Mouse (Mus musculus) neural tube, embryonic 13.5 days (tissue): Measurements from ENCODE around the gene Ppp4r2. TPM values are rescaled to one million over a fixed set of nuclear protein-coding genes. Genes with fewer than 3 reads are reported as not detected.
"Not testable (repeated sequence)": the region's sequence is repeated elsewhere in the genome, so short reads cannot be mapped to it uniquely, and the experiment has no call there.

Experiments
- ATAC-seq: fragments of 200-750 bp; cut with Nextera tagmentation; 2 replicates; pipeline ENCODE4 v1.8.0; 2017; ENCODE audit warnings: low read depth, mild to moderate bottlenecking, moderate TSS enrichment, moderate library complexity
- H3K27ac ChIP-seq: fragments of 300-500 bp; sonication (generic); replicated peaks from 2 replicates; pipeline ENCODE4 v1.5.1; 2015; ENCODE audit warnings: moderate library complexity, mild to moderate bottlenecking, inconsistent platforms
- H3K27me3 ChIP-seq: fragments of 300-500 bp; sonication (generic); 2 replicates; pipeline ENCODE4 v1.6.1; 2015; ENCODE audit warnings: mild to moderate bottlenecking, inconsistent platforms
- H3K36me3 ChIP-seq: fragments of 300-500 bp; sonication (generic); 2 replicates; pipeline ENCODE4 v1.6.1; 2015; ENCODE audit warnings: mild to moderate bottlenecking, inconsistent platforms
- H3K4me1 ChIP-seq: fragments of 300-500 bp; sonication (generic); replicated peaks from 2 replicates; pipeline ENCODE4 v1.6.1; 2015; ENCODE audit warnings: inconsistent platforms
- H3K4me2 ChIP-seq: fragments of 300-500 bp; sonication (generic); 2 replicates; pipeline ENCODE4 v1.6.1; 2015; ENCODE audit warnings: inconsistent platforms, mild to moderate bottlenecking, moderate library complexity
- H3K4me3 ChIP-seq: fragments of 300-500 bp; sonication (generic); 2 replicates; pipeline ENCODE4 v1.5.1; 2015; ENCODE audit warnings: mild to moderate bottlenecking, inconsistent platforms
- H3K9ac ChIP-seq: fragments of 300-500 bp; sonication (generic); 2 replicates; pipeline ENCODE4 v1.6.1; 2015; ENCODE audit warnings: moderate library complexity, mild to moderate bottlenecking, inconsistent platforms
- H3K9me3 ChIP-seq: fragments of 300-500 bp; sonication (generic); 2 replicates; pipeline ENCODE4 v1.6.1; 2016; ENCODE audit warnings: inconsistent platforms
- WGBS: fragments of 180-500 bp; shearing (Covaris S2); methylation state at CpG from one replicate; pipeline ENCODE4 v1.1.7; 2015; 5-methylcytosine and 5-hydroxymethylcytosine counted together
- polyA plus RNA-seq: library from polyadenylated mRNA; unstranded; fragments of >200 nt; fragmentation: Nextera tagmentation; extraction: Ambion mirVana; gene quantifications from 2 replicates; pipeline ENCODE4 v1.2.1, GENCODE M21; 2015

The Ppp4r2 gene
- polyA plus RNA-seq, 1 experiment from 2014 or later, result 17.2 TPM

GRCm38 (mm10) chr6:100834489-100835160 lies 1.2 kb downstream of the Ppp4r2 start:
- 43% methylated on average over 9 of the region's 9 CpGs for WGBS
- H3K9ac ChIP-seq, result peak overlapping the region; percentile 91
- no peak overlapping the region for H3K27ac ChIP-seq
- H3K9me3 ChIP-seq, result no peaks in the 10 kb centered on the region
- ATAC-seq, result no peak
- peaks cover 41% of the 10 kb centered on the region for H3K36me3 ChIP-seq
- peak overlapping the region; percentile 84 for H3K4me3 ChIP-seq
- H3K27me3 ChIP-seq, result no peaks in the 10 kb centered on the region
- peak overlapping the region; percentile 62 for H3K4me2 ChIP-seq
- H3K4me1 ChIP-seq, result peaks cover 40% of the 10 kb centered on the region

GRCm38 (mm10) chr6:100845058-100845457 lies 11.6 kb downstream of the Ppp4r2 start:
- no peaks in the 10 kb centered on the region for H3K4me1 ChIP-seq
- WGBS, result 95% methylated on average over 4 of the region's 4 CpGs
- H3K27me3 ChIP-seq, result no peaks in the 10 kb centered on the region
- H3K4me3 ChIP-seq, result no peak overlapping the region
- no peak overlapping the region for H3K9ac ChIP-seq
- no peak overlapping the region for H3K27ac ChIP-seq
- ATAC-seq, result no peak
- no peak overlapping the region for H3K4me2 ChIP-seq
- H3K36me3 ChIP-seq, result peaks cover 58% of the 10 kb centered on the region
- no peaks in the 10 kb centered on the region for H3K9me3 ChIP-seq

GRCm38 (mm10) chr6:100847264-100847663 lies 13.8 kb downstream of the Ppp4r2 start:
- H3K27me3 ChIP-seq, result no peaks in the 10 kb centered on the region
- ATAC-seq, result no peak
- H3K36me3 ChIP-seq, result peaks cover 45% of the 10 kb centered on the region
- H3K9ac ChIP-seq, result no peak overlapping the region
- H3K4me2 ChIP-seq, result no peak overlapping the region
- no peaks in the 10 kb centered on the region for H3K9me3 ChIP-seq
- no peak overlapping the region for H3K4me3 ChIP-seq
- no peaks in the 10 kb centered on the region for H3K4me1 ChIP-seq
- no peak overlapping the region for H3K27ac ChIP-seq
- 92% methylated on average over 5 of the region's 5 CpGs for WGBS

- Histone ChIP-seq H3K27ac (no peak overlapping the region), H3K9me3 (no peaks in the 10 kb centered on the region)
- WGBS, result 94% methylated on average over 9 of the region's 9 CpGs
These were observed 15.4 kb downstream of the Ppp4r2 start for GRCm38 (mm10) chr6:100848682-100849375.

GRCm38 (mm10) chr6:100850671-100851081 lies 17.3 kb downstream of the Ppp4r2 start:
- Histone ChIP-seq H3K27ac (no peak overlapping the region), H3K9me3 (no peaks in the 10 kb centered on the region), H3K4me3 (no peak overlapping the region), H3K4me2 (no peak overlapping the region), H3K36me3 (peaks cover 34% of the 10 kb centered on the region; the same call in 1 of the 2 replicates), H3K9ac (no peak overlapping the region), H3K27me3 (no peaks in the 10 kb centered on the region), H3K4me1 (no peaks in the 10 kb centered on the region)
- ATAC-seq, result no peak
- WGBS, result 93% methylated on average over 9 of the region's 9 CpGs

More at GRCm38 (mm10) chr6:100848682-100849375, 15.4 kb downstream of the Ppp4r2 start:
- no peak overlapping the region for H3K4me2 ChIP-seq
- no peaks in the 10 kb centered on the region for H3K27me3 ChIP-seq
- no peaks in the 10 kb centered on the region for H3K4me1 ChIP-seq
- peaks cover 31% of the 10 kb centered on the region for H3K36me3 ChIP-seq
- H3K4me3 ChIP-seq, result no peak overlapping the region
- no peak for ATAC-seq
- H3K9ac ChIP-seq, result no peak overlapping the region

- no peak overlapping the region for H3K27ac ChIP-seq
- H3K27me3 ChIP-seq, result no peaks in the 10 kb centered on the region
- H3K9ac ChIP-seq, result no peak overlapping the region
- no peak for ATAC-seq
- H3K4me1 ChIP-seq, result no peaks in the 10 kb centered on the region
- no peak overlapping the region for H3K4me2 ChIP-seq
- no peak overlapping the region for H3K4me3 ChIP-seq
- H3K36me3 ChIP-seq, result peaks cover 36% of the 10 kb centered on the region; the same call in 1 of the 2 replicates
- 91% methylated on average over 5 of the region's 5 CpGs for WGBS
- H3K9me3 ChIP-seq, result no peaks in the 10 kb centered on the region
These were observed 17.7 kb downstream of the Ppp4r2 start for GRCm38 (mm10) chr6:100851083-100851482.

GRCm38 (mm10) chr6:100865321-100865720 lies 31.9 kb downstream of the Ppp4r2 start:
- Histone ChIP-seq H3K27ac (no peak overlapping the region), H3K9ac (no peak overlapping the region), H3K4me2 (no peak overlapping the region), H3K9me3 (no peaks in the 10 kb centered on the region; the same call in 1 of the 2 replicates), H3K4me1 (no peaks in the 10 kb centered on the region), H3K4me3 (no peak overlapping the region), H3K36me3 (peaks cover 42% of the 10 kb centered on the region), H3K27me3 (no peaks in the 10 kb centered on the region)
- no peak for ATAC-seq
- WGBS, result 85% methylated on average over 6 of the region's 6 CpGs

- 68% methylated on average over 5 of the region's 5 CpGs for WGBS
- H3K27ac ChIP-seq, H3K4me1 ChIP-seq, H3K9me3 ChIP-seq, H3K9ac ChIP-seq, H3K4me3 ChIP-seq, H3K27me3 ChIP-seq, H3K4me2 ChIP-seq, ATAC-seq: not testable (repeated sequence)
- peaks cover 42% of the 10 kb centered on the region for H3K36me3 ChIP-seq
These were observed 32.4 kb downstream of the Ppp4r2 start for GRCm38 (mm10) chr6:100865788-100866187.

- H3K27ac ChIP-seq, H3K9ac ChIP-seq, H3K4me1 ChIP-seq, H3K4me3 ChIP-seq, H3K27me3 ChIP-seq, H3K9me3 ChIP-seq, H3K4me2 ChIP-seq: not testable (repeated sequence)
- ATAC-seq, result 0 out of 2 replicates have a peak, but pooled peaks have one; percentile 50
- 88% methylated on average over 5 of the region's 5 CpGs for WGBS
- peaks cover 42% of the 10 kb centered on the region for H3K36me3 ChIP-seq
These were observed 32.8 kb downstream of the Ppp4r2 start for GRCm38 (mm10) chr6:100866246-100866645.

- no peaks in the 10 kb centered on the region for H3K4me1 ChIP-seq
- H3K9ac ChIP-seq, result no peak overlapping the region
- ATAC-seq, result no peak
- no peak overlapping the region for H3K27ac ChIP-seq
- WGBS, result 38% methylated on average over 5 of the region's 5 CpGs
- H3K27me3 ChIP-seq, result no peaks in the 10 kb centered on the region
- H3K4me3 ChIP-seq, result no peak overlapping the region
- H3K36me3 ChIP-seq, result peaks cover 23% of the 10 kb centered on the region
- no peaks in the 10 kb centered on the region; the same call in 1 of the 2 replicates for H3K9me3 ChIP-seq
- no peak overlapping the region for H3K4me2 ChIP-seq
These were observed 35.4 kb downstream of the Ppp4r2 start for GRCm38 (mm10) chr6:100868863-100869262.

- H3K9ac ChIP-seq, result no peak overlapping the region
- no peak overlapping the region for H3K4me3 ChIP-seq
- no peaks in the 10 kb centered on the region; the same call in 1 of the 2 replicates for H3K9me3 ChIP-seq
- no peak overlapping the region for H3K27ac ChIP-seq
- no peak for ATAC-seq
- H3K27me3 ChIP-seq, result no peaks in the 10 kb centered on the region
- no peak overlapping the region for H3K4me2 ChIP-seq
- H3K36me3 ChIP-seq, result peaks cover 18% of the 10 kb centered on the region
- WGBS, result 91% methylated on average over 9 of the region's 9 CpGs
- H3K4me1 ChIP-seq, result no peaks in the 10 kb centered on the region
These were observed 36.5 kb downstream of the Ppp4r2 start for GRCm38 (mm10) chr6:100869909-100870308.

GRCm38 (mm10) chr6:100873191-100873590 lies 39.8 kb downstream of the Ppp4r2 start:
- Histone ChIP-seq H3K36me3 (0 out of 2 replicates have a peak, but pooled peaks cover 2% of the 10 kb centered on the region), H3K27ac (no peak overlapping the region), H3K9me3 (no peaks in the 10 kb centered on the region; the same call in 1 of the 2 replicates), H3K27me3 (no peaks in the 10 kb centered on the region), H3K4me1 (no peaks in the 10 kb centered on the region), H3K4me3 (no peak overlapping the region), H3K9ac (no peak overlapping the region), H3K4me2 (no peak overlapping the region)
- WGBS, result 75% methylated on average over 6 of the region's 6 CpGs
- no peak for ATAC-seq
